ENCODE assay signal across 8 mouse cellular contexts in the genomic region with DNA sequence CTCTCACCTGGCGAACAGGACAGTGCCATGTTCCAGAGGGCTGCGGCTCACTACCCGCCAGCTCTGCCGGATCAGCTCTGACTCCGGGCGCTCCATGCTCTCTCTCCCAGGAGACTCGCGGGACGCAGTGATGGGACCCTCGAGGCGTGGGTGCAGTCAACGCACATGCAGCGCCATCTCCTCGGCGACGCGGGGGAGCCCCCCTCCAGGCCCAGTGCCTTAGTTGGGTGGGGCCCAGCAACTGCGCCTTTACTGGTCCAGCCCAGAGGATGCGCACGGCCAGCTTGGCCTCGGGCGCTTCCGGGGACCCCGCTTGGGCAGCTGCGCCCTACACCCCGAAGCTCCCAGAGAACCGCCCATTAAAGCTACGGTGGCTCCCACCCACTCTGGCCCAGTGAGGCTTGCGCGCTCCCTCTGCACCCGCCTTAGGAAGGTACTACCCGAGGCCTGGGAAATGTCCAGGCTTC. TPM values are rescaled to one million over a fixed set of nuclear protein-coding genes. Genes with fewer than 3 reads are reported as not detected.
DNase-seq lines count a peak whose midpoint lies in the region; ATAC-seq and TF ChIP-seq lines count a peak whose summit lies in the region.

A gene (minus strand): TSS at position 375 of the 467 bp plus-strand sequence.

- no peak within 1 kb of the TSS for H3K27ac ChIP-seq in forebrain, embryonic 16.5 days (ENCODE audit: low read length)
- no peak within 1 kb of the TSS for H3K27ac ChIP-seq in liver, postnatal 0 days (ENCODE audit: low read depth)
- H3K27ac ChIP-seq in small intestine, adult 2 months (ENCODE audit: insufficient read depth, low read depth, low read length): no peak within 1 kb of the TSS

- H3K9ac ChIP-seq in forebrain, embryonic 16.5 days (replicated peaks; ENCODE audit: low read depth, low read length): peak within 1 kb of the TSS; percentile 28; the same call in 1 of the 2 replicates
- no peak within 1 kb of the TSS for H3K9ac ChIP-seq in liver, postnatal 0 days (replicated peaks)

- peak within 1 kb of the TSS; percentile 33 for H3K4me3 ChIP-seq in forebrain, embryonic 16.5 days (replicated peaks; ENCODE audit: low read length)
- no peak within 1 kb of the TSS for H3K4me3 ChIP-seq in liver, postnatal 0 days (ENCODE audit: low read depth, low read length)
- H3K4me3 ChIP-seq in small intestine, adult 2 months (ENCODE audit: low read depth, low read length): peak within 1 kb of the TSS; percentile 33

- peak; percentile 28; the same call in 1 of the 2 replicates for ATAC-seq in forebrain, embryonic 16.5 days
- no peak for ATAC-seq in liver, postnatal 0 days

- no peak for TF ChIP-seq POLR2A in small intestine, adult 2 months (IDR thresholded peaks at IDR 0.05; ENCODE audit: low read depth, low read length)

- peak; percentile 53 to 57 for DNase-seq in right cerebral cortex, postnatal 10 days (ENCODE audit: low spot score in 2 of 2)
- no peak for DNase-seq in right cerebral cortex, postnatal 36 days (ENCODE audit: low spot score in 2 of 2)
- DNase-seq in liver, postnatal 0 days: no peak
- DNase-seq in frontal cortex, postnatal 25 days (ENCODE audit: low spot score in 2 of 2): no peak
- DNase-seq in urinary bladder, adult 18-20 months (ENCODE audit: low spot score in 2 of 2): no peak
- DNase-seq in cerebellum, adult 9-10 months: no peak

- no peaks in the 10 kb centered on the region for H3K36me3 ChIP-seq in forebrain, embryonic 16.5 days (ENCODE audit: control insufficient read depth, insufficient read depth)
- H3K36me3 ChIP-seq in liver, postnatal 0 days (replicated peaks; ENCODE audit: insufficient read depth, low read length): no peaks in the 10 kb centered on the region
- H3K36me3 ChIP-seq in small intestine, adult 2 months (ENCODE audit: control insufficient read depth, insufficient read depth, low read length): no peaks in the 10 kb centered on the region

- no peaks in the 10 kb centered on the region for H3K9me3 ChIP-seq in forebrain, embryonic 16.5 days (ENCODE audit: control insufficient read depth, low read length)
- no peaks in the 10 kb centered on the region for H3K9me3 ChIP-seq in liver, postnatal 0 days (ENCODE audit: low read length)

- WGBS in forebrain, embryonic 16.5 days: 3% methylated on average over 32 of the region's 32 CpGs
- WGBS in liver, postnatal 0 days (ENCODE audit: insufficient replicate concordance): 8% methylated on average over 32 of the region's 32 CpGs
- 6% methylated on average over 32 of the region's 32 CpGs for WGBS in small intestine, adult 2 months

- H3K4me1 ChIP-seq in forebrain, embryonic 16.5 days (replicated peaks; ENCODE audit: control insufficient read depth, insufficient read depth, low read length): peaks cover 9% of the 10 kb centered on the region; the same call in 1 of the 2 replicates
- no peaks in the 10 kb centered on the region for H3K4me1 ChIP-seq in liver, postnatal 0 days (ENCODE audit: insufficient read depth)
- no peaks in the 10 kb centered on the region; the same call in 1 of the 2 replicates for H3K4me1 ChIP-seq in small intestine, adult 2 months (ENCODE audit: control insufficient read depth, insufficient read depth, insufficient read length, low read length)

- no peak for TF ChIP-seq CTCF in liver, postnatal 0 days (IDR thresholded peaks at IDR 0.05; ENCODE audit: low read depth)
- no peak for TF ChIP-seq CTCF in small intestine, adult 2 months (IDR thresholded peaks at IDR 0.05; ENCODE audit: extremely low read depth, insufficient read length, insufficient replicate concordance, low read depth, low read length)

- peak within 1 kb of the TSS; percentile 50 for H3K4me2 ChIP-seq in forebrain, embryonic 16.5 days (ENCODE audit: low read length)
- H3K4me2 ChIP-seq in liver, postnatal 0 days (ENCODE audit: low read depth, low read length): 0 out of 2 replicates have a peak within 1 kb of the TSS, but pooled peaks have one; percentile 13

- H3K27me3 ChIP-seq in forebrain, embryonic 16.5 days (replicated peaks; ENCODE audit: control insufficient read depth, insufficient read depth, low read length): peaks cover 16% of the 10 kb centered on the region
- H3K27me3 ChIP-seq in liver, postnatal 0 days (ENCODE audit: insufficient read depth, low read length): peaks cover 10% of the 10 kb centered on the region
- H3K27me3 ChIP-seq in small intestine, adult 2 months (ENCODE audit: control insufficient read depth, insufficient read depth, low read length): peaks cover 8% of the 10 kb centered on the region

- TF ChIP-seq EP300 in liver, postnatal 0 days (IDR thresholded peaks at IDR 0.05; ENCODE audit: low read depth): no peak

RNA-seq across cellular contexts. Expression of the gene that starts here (rescaled TPM):
- polyA plus RNA-seq in forebrain, embryonic 16.5 days (2015; fragmentation: Nextera tagmentation; extraction: Ambion mirVana): 2.2 and 3.7 TPM in 2 replicates
- polyA plus RNA-seq in liver, postnatal 0 days (2015; fragmentation: Nextera tagmentation; extraction: Ambion mirVana): 0.06 TPM in 1 of 2 replicates, not detected in the other
- polyA plus RNA-seq in small intestine, adult 2 months (2012; rRNA removed): 1.2 and 3.0 TPM in 2 replicates

Comparison
In these comparisons a context has a peak if more than half of its experiments do, and no peak if none do; other contexts are left out.
1. DNase-seq: peak in right cerebral cortex, postnatal 10 days (2 of 2); none in right cerebral cortex, postnatal 36 days (0 of 2), liver, postnatal 0 days (single experiment), frontal cortex, postnatal 25 days (0 of 2), urinary bladder, adult 18-20 months (0 of 2) and cerebellum, adult 9-10 months (single experiment).